Mouse (Mus musculus) megakaryocyte, embryonic 14.5 days (primary cell): ENCODE data around the gene Mup6.

Experiments
- FLI1 ChIP-seq: IDR thresholded peaks from 2 replicates; pipeline ENCODE4 v1.6.1; 2012; ENCODE audit warnings: low read length, inconsistent platforms, mixed read lengths
- GATA1 ChIP-seq: IDR thresholded peaks from 3 replicates; pipeline ENCODE4 v1.6.1; 2012; ENCODE audit warnings: mixed read lengths, low read length, inconsistent platforms, borderline replicate concordance

DNA sequence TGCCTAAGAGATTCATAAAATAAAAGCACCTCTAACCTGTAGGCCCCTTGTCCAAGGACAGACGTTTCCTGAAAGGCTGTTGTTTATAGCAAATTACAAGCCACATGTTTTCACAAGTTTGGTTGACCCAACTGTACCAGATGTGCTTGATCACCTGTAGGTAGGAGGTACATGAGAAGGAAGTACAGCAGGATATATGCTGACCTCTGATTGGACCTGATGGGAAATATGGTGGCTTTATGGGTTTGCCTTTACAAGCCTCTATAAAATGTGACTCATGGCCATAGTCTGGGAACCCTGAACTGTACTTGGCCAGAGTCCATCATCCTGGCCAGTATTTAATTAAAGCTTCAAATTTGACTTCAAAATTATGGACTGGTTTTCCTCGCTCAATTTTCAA, 26.6 kb upstream of the Mup6 start:
- TF ChIP-seq GATA1 (no peak), FLI1 (no peak)
